Mouse (Mus musculus) CD4-positive, CD25-positive, alpha-beta regulatory T cell, adult 4 months (primary cell): Measurements from ENCODE around the gene Mrpl51. TPM values are rescaled to one million over a fixed set of nuclear protein-coding genes. Genes with fewer than 3 reads are reported as not detected.

Experiments used
- ATAC-seq: one replicate; pipeline ENCODE4 v1.8.0; 2017
- polyA plus RNA-seq, 2 experiments: library from polyadenylated mRNA; unstranded; fragments of 100-300 nt; shearing (Covaris generic); gene quantifications; one replicate each; pipeline ENCODE4 v1.2.1; 2017

Mrpl51 gene
- polyA plus RNA-seq, 2 experiments from 2014 or later, result 67.5 to 77.7 TPM

DNA sequence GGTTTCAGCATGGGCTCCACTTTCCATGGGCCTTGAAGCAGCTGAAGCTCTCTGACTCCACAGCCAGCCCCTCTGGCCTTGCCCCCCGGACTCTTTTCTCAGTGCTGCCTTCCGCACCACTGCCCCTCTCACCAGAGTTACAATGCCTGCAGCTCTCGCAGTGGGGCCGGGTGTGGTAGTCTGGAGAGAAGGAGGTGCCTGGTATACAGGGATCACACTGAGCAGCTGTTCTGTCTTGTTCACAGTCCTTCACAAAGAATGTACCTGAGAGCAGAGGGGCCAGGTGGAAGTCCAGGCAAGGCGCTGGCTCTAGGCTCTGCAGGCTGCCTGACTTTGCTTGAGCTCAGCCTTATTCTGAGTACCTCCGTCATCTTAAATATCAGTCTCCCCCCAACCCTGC lies 44.7 kb downstream of the Mrpl51 start:
- ATAC-seq, result no peak

DNA sequence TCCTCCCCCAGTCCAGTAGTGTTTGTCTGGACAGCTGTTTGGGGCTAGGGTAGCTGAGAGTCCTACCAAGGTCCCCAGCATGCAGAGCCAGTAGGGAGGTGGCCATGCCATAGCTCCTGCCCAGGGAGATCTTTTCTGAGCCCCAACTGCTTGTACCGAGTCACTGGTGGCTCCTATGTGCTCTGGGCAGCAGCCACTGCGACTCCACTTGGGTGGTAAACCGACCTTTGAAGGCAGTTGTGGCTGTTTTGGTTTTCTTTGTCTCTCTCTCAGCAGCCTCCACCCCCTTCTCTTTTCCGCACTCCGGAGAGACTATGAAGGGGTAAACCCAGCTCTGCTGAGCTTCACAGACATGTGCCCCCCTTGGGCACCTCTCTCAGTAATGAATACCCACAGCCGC lies 45.2 kb downstream of the Mrpl51 start, which contains the start of gene Cd27:
Gene Cd27, minus strand, starts transcription at position 229 of the 400 bp plus-strand sequence.
- peak; percentile 40 for ATAC-seq

DNA sequence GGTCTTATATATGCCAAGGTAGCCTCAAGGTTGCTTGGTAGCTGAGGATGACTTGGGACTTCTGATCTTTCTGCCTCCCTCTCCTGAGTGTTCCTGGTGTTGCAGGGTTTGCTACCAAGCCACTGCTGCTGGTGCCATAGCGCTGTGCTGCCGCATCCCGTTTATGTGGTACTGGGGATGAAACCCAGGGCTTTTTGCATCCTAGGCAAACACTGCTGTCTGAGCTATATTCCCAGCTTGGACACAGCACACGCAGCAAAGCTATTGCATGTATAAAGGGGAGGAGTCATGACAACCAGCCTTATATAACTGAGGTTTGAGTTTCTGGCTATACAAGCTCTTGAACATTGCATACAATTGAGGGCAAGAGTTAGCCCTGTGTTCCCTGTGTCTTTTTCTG lies 45.8 kb downstream of the Mrpl51 start:
- peak; percentile 33 for ATAC-seq

DNA sequence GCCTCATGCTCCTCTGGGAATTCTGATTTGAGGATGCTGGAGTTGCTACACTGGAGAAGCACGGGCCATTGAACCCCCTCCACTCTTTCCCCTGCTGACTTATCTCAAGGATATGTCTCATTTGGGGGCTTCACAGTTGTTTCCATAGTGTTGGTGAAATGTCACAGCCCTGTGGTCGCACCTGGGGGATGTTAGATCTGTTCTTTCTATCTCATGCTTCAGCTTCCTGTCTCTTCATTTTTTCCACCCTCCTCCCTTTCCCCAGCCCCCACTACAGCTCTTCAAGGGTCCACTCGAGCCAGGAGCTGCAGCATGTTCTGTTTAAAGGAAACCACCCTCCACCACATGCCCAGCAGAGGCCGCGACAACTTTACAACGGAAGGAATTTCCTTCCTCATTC lies 46.8 kb downstream of the Mrpl51 start:
- peak; percentile 22 for ATAC-seq

DNA sequence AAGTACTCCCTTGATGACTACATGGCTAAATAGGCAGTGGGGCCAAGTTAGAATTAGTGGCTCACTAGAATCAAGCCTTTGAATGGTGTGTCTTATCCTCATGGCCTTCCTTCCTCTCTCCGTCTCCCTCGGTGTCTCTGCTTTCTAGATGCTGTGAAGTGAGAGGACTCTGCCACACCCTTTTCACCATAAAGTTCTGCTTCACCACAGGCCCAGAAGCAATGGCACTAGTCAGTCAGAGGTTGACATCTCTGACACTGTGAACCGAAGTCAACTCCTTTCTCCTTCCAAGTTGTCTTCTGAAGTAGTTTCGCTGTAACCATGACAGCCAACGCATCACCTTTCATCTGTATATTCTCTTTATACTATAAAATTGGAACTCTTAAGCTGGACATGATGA lies 47.9 kb downstream of the Mrpl51 start:
- no peak for ATAC-seq

DNA sequence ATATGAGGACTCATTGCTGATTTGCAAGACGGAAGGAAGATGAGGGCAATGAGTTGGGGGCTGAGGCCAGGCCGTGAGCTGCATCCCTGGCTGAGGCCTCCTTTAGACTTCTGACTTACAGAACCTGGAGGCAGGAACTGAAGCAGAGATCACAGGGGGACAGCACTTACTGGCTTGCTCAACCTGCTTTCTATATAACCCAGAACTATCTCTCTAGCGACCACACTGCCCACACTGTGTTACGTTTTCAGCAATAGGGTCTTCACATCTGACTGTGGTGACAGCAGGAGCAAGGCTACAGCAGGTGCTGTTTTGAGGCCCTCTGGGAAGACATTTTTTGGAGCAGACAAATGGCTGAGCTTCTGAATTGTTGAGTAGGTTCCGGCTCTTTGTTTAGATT lies 49.0 kb downstream of the Mrpl51 start:
- ATAC-seq, result no peak

DNA sequence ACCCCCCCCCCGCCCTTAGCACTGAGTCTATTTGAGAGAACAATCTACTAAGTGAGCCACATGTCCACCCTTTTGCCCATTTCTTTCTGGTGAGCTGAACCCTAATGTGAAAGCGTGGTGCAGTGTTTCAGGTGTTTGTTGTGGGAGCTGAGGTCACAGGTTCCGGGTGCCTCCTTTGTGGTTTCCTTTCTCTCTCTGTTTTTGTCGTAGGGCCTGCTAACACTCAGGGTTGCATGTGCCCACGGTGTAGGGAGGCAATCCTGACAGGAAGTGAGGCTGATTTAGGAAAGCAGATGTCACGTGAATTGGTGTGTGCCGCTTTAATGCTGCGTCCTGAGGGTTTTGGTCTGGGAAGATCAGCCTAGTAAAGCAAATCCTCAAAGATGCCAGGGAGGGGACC lies 50.0 kb downstream of the Mrpl51 start:
- peak; percentile 75 for ATAC-seq

DNA sequence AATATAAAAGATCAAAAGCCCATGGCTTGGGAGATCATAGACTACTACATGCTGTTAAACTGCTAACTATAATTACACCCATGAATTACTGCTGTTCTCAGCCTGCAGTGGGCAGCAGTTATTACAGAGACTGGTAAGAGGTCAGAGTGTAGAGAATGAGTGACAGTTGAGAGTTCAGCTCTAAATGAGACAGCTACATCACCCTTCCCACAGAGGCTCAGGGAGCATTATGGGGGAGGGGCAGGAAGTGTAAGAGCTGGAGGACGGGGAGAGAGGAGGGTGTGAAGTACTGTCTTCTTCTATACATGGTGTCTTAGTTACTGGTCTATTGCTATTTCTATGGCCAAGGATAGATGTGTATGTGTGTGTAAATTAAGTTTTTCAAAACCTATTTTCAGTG lies 53.0 kb downstream of the Mrpl51 start:
- ATAC-seq, result peak; percentile 16

Other genes with a start within 250 kb of the Mrpl51 start
- 10 to 100 TPM; 66.2 to 93.4 TPM for gene Cops7a, start 226.3 kb upstream of the Mrpl51 start, polyA plus RNA-seq
- under 1 TPM in 1 of 2 experiments, not detected in 1; 0.15 TPM for gene Pianp, start 195.1 kb upstream of the Mrpl51 start, polyA plus RNA-seq
- 1 to 10 TPM; 3.9 to 4.4 TPM for gene Zfp384, start 182.7 kb upstream of the Mrpl51 start, polyA plus RNA-seq
- 10 to 100 TPM; 48.3 to 64.6 TPM for gene Ing4, start 152.0 kb upstream of the Mrpl51 start, polyA plus RNA-seq
- 10 to 100 TPM; 24.6 to 25.9 TPM for gene Acrbp, start 142.1 kb upstream of the Mrpl51 start, polyA plus RNA-seq
- 10 to 100 TPM; 12.1 to 19.9 TPM for gene Lpar5, start 123.9 kb upstream of the Mrpl51 start, polyA plus RNA-seq
- gene Chd4, start 95.8 kb upstream of the Mrpl51 start, polyA plus RNA-seq, result 10 to 100 TPM; 61.4 to 71.9 TPM
- 10 to 100 TPM; 51.5 to 59.7 TPM for gene Nop2, start 59.9 kb upstream of the Mrpl51 start, polyA plus RNA-seq
- 10 to 100 TPM in 1 of 2 experiments, 1 to 10 TPM in 1; 9.5 to 10.6 TPM for gene Iffo1, start 46.6 kb upstream of the Mrpl51 start, polyA plus RNA-seq
- 100 to 1,000 TPM; 215 to 384 TPM for gene Gapdh, start 25.3 kb upstream of the Mrpl51 start, polyA plus RNA-seq
- gene Ncapd2, start 100 bp upstream of the Mrpl51 start, polyA plus RNA-seq, result 10 to 100 TPM; 22.6 to 49.4 TPM
- 10 to 100 TPM; 17.0 to 28.4 TPM for gene Vamp1, start 23.8 kb downstream of the Mrpl51 start, polyA plus RNA-seq
- gene Tapbpl, start 40.1 kb downstream of the Mrpl51 start, polyA plus RNA-seq, result 100 to 1,000 TPM in 1 of 2 experiments, 10 to 100 TPM in 1; 88.2 to 156 TPM
- 100 to 1,000 TPM; 638 to 724 TPM for gene Cd27, start 45.2 kb downstream of the Mrpl51 start, polyA plus RNA-seq
- gene Tuba3a, start 94.2 kb downstream of the Mrpl51 start, polyA plus RNA-seq, result 1 to 10 TPM; 1.9 to 2.3 TPM
- under 1 TPM in 1 of 2 experiments, not detected in 1; 0.28 TPM for gene Ltbr, start 122.1 kb downstream of the Mrpl51 start, polyA plus RNA-seq
- gene Scnn1a, start 128.9 kb downstream of the Mrpl51 start, polyA plus RNA-seq, result not detected
- gene Tnfrsf1a, start 157.6 kb downstream of the Mrpl51 start, polyA plus RNA-seq, result 10 to 100 TPM; 24.9 to 43.5 TPM
- under 1 TPM in 1 of 2 experiments, not detected in 1; 0.12 TPM for gene Plekhg6, start 189.0 kb downstream of the Mrpl51 start, polyA plus RNA-seq